Mouse (Mus musculus) gonadal fat pad, adult 2 months (tissue): ENCODE measurements around the gene Gm21093. TPM values are rescaled to one million over a fixed set of nuclear protein-coding genes. Genes with fewer than 3 reads are reported as not detected.
"Not testable (repeated sequence)": the region's sequence is repeated elsewhere in the genome, so short reads cannot be mapped to it uniquely, and the experiment has no call there.

Source experiments
- DNase-seq: peaks from one replicate; pipeline ENCODE4 v3.0.0-alpha.2; 2012; ENCODE audit warnings: low read depth
- polyA plus RNA-seq: library from polyadenylated mRNA; depleted of rRNA; stranded (reverse); fragments of >200 nt; gene quantifications from 2 replicates; pipeline ENCODE4 v1.2.3, GENCODE M21; 2012; rRNA removed

The Gm21093 gene
- polyA plus RNA-seq = 0.07 and 0.13 TPM in 2 replicates

GRCm38 (mm10) chr4:42034626-42035025 is at the start of gene Gm21093:
TSS of gene Gm21093 (minus strand) at chr4:42034726.
- not testable (repeated sequence) for DNase-seq

Other genes starting within 250 kb of the Gm21093 start
- gene Gm21541, start 131.1 kb downstream of the Gm21093 start, polyA plus RNA-seq = 15.9 and 18.7 TPM in 2 replicates
- 1.6 and 3.8 TPM in 2 replicates for gene Gm20878, start 93.2 kb downstream of the Gm21093 start, polyA plus RNA-seq
- gene Fam205a4, start 68.7 kb downstream of the Gm21093 start, polyA plus RNA-seq = 0.10 and 0.20 TPM in 2 replicates
- not detected in 2 replicates for gene Gm3893, start 56.5 kb upstream of the Gm21093 start, polyA plus RNA-seq
- gene Gm13304, start 80.1 kb upstream of the Gm21093 start, polyA plus RNA-seq = not detected in 2 replicates
- gene Gm13306, start 118.7 kb upstream of the Gm21093 start, polyA plus RNA-seq = not detected in 2 replicates
- 0.31 and 1.6 TPM in 2 replicates for gene Gm13305, start 133.9 kb upstream of the Gm21093 start, polyA plus RNA-seq
- not detected in 2 replicates for gene Gm10600, start 205.9 kb upstream of the Gm21093 start, polyA plus RNA-seq
- gene Ccl21b, start 221.0 kb upstream of the Gm21093 start, polyA plus RNA-seq = not detected in 2 replicates